Mouse (Mus musculus) right cerebral cortex, postnatal 25 days (tissue): Measurements from ENCODE around the gene Rasgef1c.

ENCODE experiments used
- DNase-seq: peaks from one replicate; pipeline ENCODE4 v3.0.0; 2022

Gene Rasgef1c

GRCm38 (mm10) chr11:49980681-49981235 lies 79.1 kb downstream of the Rasgef1c start:
- DNase-seq, result no peak

- DNase-seq, result no peak
Observed at GRCm38 (mm10) chr11:49981321-49981963, 79.8 kb downstream of the Rasgef1c start.

GRCm38 (mm10) chr11:49982094-49982493 lies 80.5 kb downstream of the Rasgef1c start:
- DNase-seq, result no peak

- no peak for DNase-seq
Observed at GRCm38 (mm10) chr11:49982881-49983280, 81.2 kb downstream of the Rasgef1c start.

GRCm38 (mm10) chr11:49983875-49984552 lies 82.4 kb downstream of the Rasgef1c start:
- no peak for DNase-seq

- DNase-seq, result no peak
Observed at GRCm38 (mm10) chr11:49985009-49985408, 83.4 kb downstream of the Rasgef1c start.

- DNase-seq, result peak; percentile 18
Observed at GRCm38 (mm10) chr11:49986277-49987036, 84.8 kb downstream of the Rasgef1c start.

- no peak for DNase-seq
Observed at GRCm38 (mm10) chr11:49994536-49994935, 92.9 kb downstream of the Rasgef1c start.

GRCm38 (mm10) chr11:49996398-49996797 lies 94.8 kb downstream of the Rasgef1c start:
- no peak for DNase-seq

GRCm38 (mm10) chr11:49997321-49997720 lies 95.7 kb downstream of the Rasgef1c start:
- no peak for DNase-seq

- no peak for DNase-seq
Observed at GRCm38 (mm10) chr11:50002853-50003252, 101.2 kb downstream of the Rasgef1c start.

- no peak for DNase-seq
Observed at GRCm38 (mm10) chr11:50007776-50008175, 106.1 kb downstream of the Rasgef1c start.

- DNase-seq, result no peak
Observed at GRCm38 (mm10) chr11:50008231-50008630, 106.6 kb downstream of the Rasgef1c start.

- no peak for DNase-seq
Observed at GRCm38 (mm10) chr11:50013016-50013415, 111.4 kb downstream of the Rasgef1c start.

- no peak for DNase-seq
Observed at GRCm38 (mm10) chr11:50016503-50016902, 114.9 kb downstream of the Rasgef1c start.

GRCm38 (mm10) chr11:50017511-50017910 lies 115.9 kb downstream of the Rasgef1c start:
- no peak for DNase-seq

- DNase-seq, result no peak
Observed at GRCm38 (mm10) chr11:50018848-50019247, 117.2 kb downstream of the Rasgef1c start.

GRCm38 (mm10) chr11:50022085-50022484 lies 120.5 kb downstream of the Rasgef1c start:
- no peak for DNase-seq

- no peak for DNase-seq
Observed at GRCm38 (mm10) chr11:50024445-50024832, 122.8 kb downstream of the Rasgef1c start.

GRCm38 (mm10) chr11:50024833-50025720 lies 123.4 kb downstream of the Rasgef1c start, which contains the start of gene Rnf130:
Gene Rnf130 (plus strand): TSS chr11:50025346.
- peak; percentile 96 for DNase-seq

- no peak for DNase-seq
Observed at GRCm38 (mm10) chr11:50025721-50026520, 124.3 kb downstream of the Rasgef1c start.
